Comparison of ENCODE assay signal across 8 mouse cellular contexts in genomic region chr19:8741243-8741869, GRCm38 (mm10). TPM values are rescaled to one million over a fixed set of nuclear protein-coding genes. Genes with fewer than 3 reads are reported as not detected.
DNase-seq lines count a peak whose midpoint lies in the region; ATAC-seq and TF ChIP-seq lines count a peak whose summit lies in the region.

Stx5a (plus strand) TSS chr19:8741413.

- under 1% methylated on average over 36 of the region's 36 CpGs for WGBS in embryonic facial prominence, embryonic 13.5 days
- under 1% methylated on average over 36 of the region's 36 CpGs for WGBS in kidney, adult 2 months
- under 1% methylated on average over 36 of the region's 36 CpGs for WGBS in limb, embryonic 12.5 days
- under 1% methylated on average over 36 of the region's 36 CpGs for WGBS in midbrain, embryonic 15.5 days
- WGBS in spleen, adult 2 months, result under 1% methylated on average over 36 of the region's 36 CpGs

- peak within 1 kb of the TSS; percentile 96 for H3K4me3 ChIP-seq in embryonic facial prominence, embryonic 13.5 days
- H3K4me3 ChIP-seq in kidney, adult 2 months (ENCODE audit: insufficient read depth, low read depth, low read length), result peak within 1 kb of the TSS; percentile 75
- peak within 1 kb of the TSS; percentile 95 for H3K4me3 ChIP-seq in limb, embryonic 12.5 days (replicated peaks)
- H3K4me3 ChIP-seq in midbrain, embryonic 15.5 days, result peak within 1 kb of the TSS; percentile 75
- peak within 1 kb of the TSS; percentile 96 for H3K4me3 ChIP-seq in spleen, adult 2 months (ENCODE audit: extremely low read depth, insufficient read depth, insufficient read length)

- peaks cover 72% of the 10 kb centered on the region for H3K36me3 ChIP-seq in embryonic facial prominence, embryonic 13.5 days
- H3K36me3 ChIP-seq in kidney, adult 2 months (ENCODE audit: control insufficient read depth, insufficient read depth, low read length), result peaks cover 1% of the 10 kb centered on the region; the same call in 1 of the 2 replicates
- H3K36me3 ChIP-seq in limb, embryonic 12.5 days, result peaks cover 70% of the 10 kb centered on the region
- H3K36me3 ChIP-seq in midbrain, embryonic 15.5 days (replicated peaks), result peaks cover 38% of the 10 kb centered on the region
- H3K36me3 ChIP-seq in spleen, adult 2 months (ENCODE audit: control insufficient read depth, insufficient read depth, low read length), result peaks cover 26% of the 10 kb centered on the region

- peak within 1 kb of the TSS; percentile 94 for H3K4me2 ChIP-seq in embryonic facial prominence, embryonic 13.5 days
- peak within 1 kb of the TSS; percentile 98 for H3K4me2 ChIP-seq in limb, embryonic 12.5 days
- peak within 1 kb of the TSS; percentile 93 for H3K4me2 ChIP-seq in midbrain, embryonic 15.5 days

- peak within 1 kb of the TSS; percentile 97 for H3K9ac ChIP-seq in embryonic facial prominence, embryonic 13.5 days
- peak within 1 kb of the TSS; percentile 95 for H3K9ac ChIP-seq in limb, embryonic 12.5 days (replicated peaks)
- H3K9ac ChIP-seq in midbrain, embryonic 15.5 days, result peak within 1 kb of the TSS; percentile 71

- no peak for TF ChIP-seq CTCF in kidney, adult 2 months (conservative IDR thresholded peaks at IDR 0.05; ENCODE audit: insufficient read depth, insufficient read length, low read depth, low read length)
- TF ChIP-seq CTCF in spleen, adult 2 months (IDR thresholded peaks at IDR 0.05; ENCODE audit: extremely low read depth, insufficient read depth, insufficient read length, insufficient replicate concordance), result no peak

- peak; percentile 97 for ATAC-seq in embryonic facial prominence, embryonic 13.5 days (ENCODE audit: insufficient number of reproducible peaks, insufficient read depth, low FRiP score, low TSS enrichment, low read depth)
- peak; percentile 95 for ATAC-seq in limb, embryonic 12.5 days (ENCODE audit: insufficient number of reproducible peaks, insufficient read depth, low FRiP score, low TSS enrichment, low read depth)
- ATAC-seq in midbrain, embryonic 15.5 days (replicated peaks), result peak; percentile 98

- peak; percentile 98 for DNase-seq in 3134 (ENCODE audit: extremely low read depth, insufficient read length, low spot score)
- DNase-seq in adrenal gland, postnatal 36 days, result peak; percentile 96 to 97
- peak; percentile 96 to 98 for DNase-seq in heart, adult 18-20 months
- DNase-seq in kidney, adult 2 months, result peak; percentile 99
- DNase-seq in spleen, adult 2 months (ENCODE audit: low read depth in 1 of 2, low spot score in 2 of 2), result peak; percentile 93 to 97

- H3K9me3 ChIP-seq in embryonic facial prominence, embryonic 13.5 days, result no peaks in the 10 kb centered on the region
- no peaks in the 10 kb centered on the region for H3K9me3 ChIP-seq in limb, embryonic 12.5 days
- H3K9me3 ChIP-seq in midbrain, embryonic 15.5 days, result no peaks in the 10 kb centered on the region

- peaks cover 25% of the 10 kb centered on the region for H3K4me1 ChIP-seq in embryonic facial prominence, embryonic 13.5 days
- peaks cover 14% of the 10 kb centered on the region; the same call in 1 of the 2 replicates for H3K4me1 ChIP-seq in kidney, adult 2 months (ENCODE audit: control insufficient read depth, insufficient read depth, low read length)
- H3K4me1 ChIP-seq in limb, embryonic 12.5 days (replicated peaks), result peaks cover 21% of the 10 kb centered on the region
- peaks cover 31% of the 10 kb centered on the region for H3K4me1 ChIP-seq in midbrain, embryonic 15.5 days
- peaks cover 4% of the 10 kb centered on the region; the same call in 1 of the 2 replicates for H3K4me1 ChIP-seq in spleen, adult 2 months (ENCODE audit: control insufficient read depth, insufficient read depth, insufficient read length)

- peak within 1 kb of the TSS; percentile 98 for H3K27ac ChIP-seq in embryonic facial prominence, embryonic 13.5 days
- H3K27ac ChIP-seq in kidney, adult 2 months (ENCODE audit: insufficient read depth, low read depth, low read length), result peak within 1 kb of the TSS; percentile 90
- peak within 1 kb of the TSS; percentile 96 for H3K27ac ChIP-seq in limb, embryonic 12.5 days
- peak within 1 kb of the TSS; percentile 97 for H3K27ac ChIP-seq in midbrain, embryonic 15.5 days
- peak within 1 kb of the TSS; percentile 99 for H3K27ac ChIP-seq in spleen, adult 2 months (ENCODE audit: insufficient read depth, low read length)

- peak; percentile 35 for TF ChIP-seq POLR2A in kidney, adult 2 months (IDR thresholded peaks at IDR 0.05; ENCODE audit: low read depth, low read length)
- no peak; the same call in none of the 2 replicates for TF ChIP-seq POLR2A in spleen, adult 2 months (IDR thresholded peaks at IDR 0.05; ENCODE audit: low read depth, low read length)

- H3K27me3 ChIP-seq in embryonic facial prominence, embryonic 13.5 days, result no peaks in the 10 kb centered on the region
- H3K27me3 ChIP-seq in kidney, adult 2 months (replicated peaks; ENCODE audit: control insufficient read depth, insufficient read depth, low read length), result no peaks in the 10 kb centered on the region
- no peaks in the 10 kb centered on the region for H3K27me3 ChIP-seq in limb, embryonic 12.5 days
- H3K27me3 ChIP-seq in midbrain, embryonic 15.5 days (replicated peaks), result no peaks in the 10 kb centered on the region
- H3K27me3 ChIP-seq in spleen, adult 2 months (ENCODE audit: control insufficient read depth, insufficient read depth, low read length), result no peaks in the 10 kb centered on the region

RNA-seq across cellular contexts. Expression of gene Stx5a, which starts in this region (rescaled TPM):
- 10 to 100 TPM; 83.6 to 92.9 TPM for total RNA-seq in adrenal gland, postnatal 36 days (2021)
- polyA plus RNA-seq in embryonic facial prominence, embryonic 13.5 days (2015; fragmentation: Nextera tagmentation; extraction: Ambion mirVana), result 182 and 184 TPM in 2 replicates
- 10 to 100 TPM; 21.3 to 27.1 TPM for total RNA-seq in heart, adult 18-20 months (2021)
- 51.4 and 59.4 TPM in 2 replicates for polyA plus RNA-seq in kidney, adult 2 months (2012; rRNA removed)
- polyA plus RNA-seq in limb, embryonic 12.5 days (2016; fragmentation: Nextera tagmentation; extraction: Ambion mirVana), result 168 and 169 TPM in 2 replicates
- polyA plus RNA-seq in midbrain, embryonic 15.5 days (2015; fragmentation: Nextera tagmentation; extraction: Ambion mirVana), result 121 and 123 TPM in 2 replicates
- polyA plus RNA-seq in spleen, adult 2 months (2012; rRNA removed), result 52.8 and 53.0 TPM in 2 replicates

Comparison
In these comparisons a context has a peak if more than half of its experiments do, and no peak if none do; other contexts are left out.
1. Peak in every context shown above with its lines: DNase-seq, ATAC-seq, H3K4me3 ChIP-seq and H3K27ac ChIP-seq.